Comparison of ENCODE assay signal across 13 mouse cellular contexts in the genomic region with DNA sequence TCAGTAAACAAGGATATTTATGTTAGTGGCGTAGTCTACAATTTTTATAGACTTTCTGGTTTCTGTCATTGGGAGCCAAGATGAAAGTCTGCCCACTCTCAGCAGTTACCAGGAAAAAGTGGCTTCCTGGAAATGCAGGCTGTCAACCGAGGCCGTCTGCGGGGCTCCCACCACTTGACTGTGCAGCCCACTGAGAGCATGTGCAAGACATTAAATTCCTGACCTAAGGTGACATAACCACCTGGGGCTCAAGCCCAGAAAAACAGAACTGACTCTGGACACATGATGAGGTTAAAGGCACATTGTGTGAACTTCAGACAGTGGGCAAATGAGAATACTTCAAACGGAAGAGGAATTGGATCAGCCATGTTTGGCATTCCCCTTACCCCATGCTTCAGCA.
"Had no signal": no experiment of that assay in that cellular context is flagged by ENCODE, and none has a peak within 500 bp of the region (broad histone marks: within the 10 kb centered on the region; RNA-seq: fewer than 3 reads in every experiment).

No protein-coding gene starts in this region.

- H3K36me3 ChIP-seq: intestine, embryonic 15.5 days; liver, embryonic 15.5 days; midbrain, embryonic 13.5 days had no signal

- H3K9ac ChIP-seq: intestine, embryonic 15.5 days; liver, embryonic 15.5 days; midbrain, embryonic 13.5 days had no signal

- H3K4me1 ChIP-seq: intestine, embryonic 15.5 days; liver, embryonic 15.5 days had no signal

- H3K27ac ChIP-seq: intestine, embryonic 15.5 days; left cerebral cortex, adult 2 months; liver, embryonic 15.5 days; midbrain, embryonic 13.5 days had no signal

- H3K9me3 ChIP-seq: intestine, embryonic 15.5 days; liver, embryonic 15.5 days; midbrain, embryonic 13.5 days had no signal

- H3K4me2 ChIP-seq: intestine, embryonic 15.5 days; liver, embryonic 11.5 days; liver, embryonic 15.5 days; midbrain, embryonic 13.5 days had no signal

- ATAC-seq: intestine, embryonic 15.5 days; midbrain, embryonic 13.5 days had no signal

- H3K4me3 ChIP-seq: intestine, embryonic 15.5 days; left cerebral cortex, adult 2 months; liver, embryonic 15.5 days; midbrain, embryonic 13.5 days had no signal

- DNase-seq: kidney, adult 18-20 months; kidney, postnatal 10 days; lung, adult 2 months; lung, postnatal 10 days; right cerebral cortex, postnatal 4 days; spleen, adult 18-20 months; thymus, adult 2 months; thymus, postnatal 25 days had no signal

- H3K27me3 ChIP-seq: intestine, embryonic 15.5 days; liver, embryonic 15.5 days; midbrain, embryonic 13.5 days had no signal
